Mouse (Mus musculus) hindbrain, embryonic 12.5 days (tissue): ENCODE data around the gene Dnm2. TPM values are rescaled to one million over a fixed set of nuclear protein-coding genes. Genes with fewer than 3 reads are reported as not detected.

Source experiments
- ATAC-seq: fragments of 200-750 bp; cut with Nextera tagmentation; 2 replicates; pipeline ENCODE4 v1.8.0; 2017; ENCODE audit warnings: moderate TSS enrichment; ENCODE audit not compliant: low FRiP score
- H3K27ac ChIP-seq: fragments of 300-500 bp; sonication (generic); 2 replicates; pipeline ENCODE4 v1.5.1; 2016; ENCODE audit warnings: mild to moderate bottlenecking
- H3K27me3 ChIP-seq: fragments of 300-500 bp; sonication (generic); 2 replicates; pipeline ENCODE4 v1.6.1; 2016; ENCODE audit warnings: mild to moderate bottlenecking
- H3K36me3 ChIP-seq: fragments of 300-500 bp; sonication (generic); 2 replicates; pipeline ENCODE4 v1.6.1; 2016; ENCODE audit warnings: mild to moderate bottlenecking
- H3K4me1 ChIP-seq: fragments of 300-500 bp; sonication (generic); 2 replicates; pipeline ENCODE4 v1.6.1; 2016
- H3K4me2 ChIP-seq: fragments of 300-500 bp; sonication (generic); replicated peaks from 2 replicates; pipeline ENCODE4 v1.6.1; 2016; ENCODE audit warnings: mild to moderate bottlenecking
- H3K4me3 ChIP-seq: fragments of 300-500 bp; sonication (generic); 2 replicates; pipeline ENCODE4 v1.5.1; 2016; ENCODE audit warnings: mild to moderate bottlenecking
- H3K9ac ChIP-seq: fragments of 300-500 bp; sonication (generic); 2 replicates; pipeline ENCODE4 v1.6.1; 2016; ENCODE audit warnings: mild to moderate bottlenecking, moderate library complexity
- H3K9me3 ChIP-seq: fragments of 300-500 bp; sonication (generic); replicated peaks from 2 replicates; pipeline ENCODE4 v1.6.1; 2016; ENCODE audit warnings: mild to moderate bottlenecking
- WGBS: fragments of 180-500 bp; shearing (Covaris S2); methylation state at CpG from one replicate; pipeline ENCODE4 v1.1.7; 2016; 5-methylcytosine and 5-hydroxymethylcytosine counted together
- polyA plus RNA-seq: library from polyadenylated mRNA; unstranded; fragments of >200 nt; fragmentation: Nextera tagmentation; extraction: Ambion mirVana; gene quantifications from 2 replicates; pipeline ENCODE4 v1.2.1, GENCODE M21; 2016

The Dnm2 gene
- polyA plus RNA-seq, 1 experiment from 2014 or later: 83.9 TPM

DNA sequence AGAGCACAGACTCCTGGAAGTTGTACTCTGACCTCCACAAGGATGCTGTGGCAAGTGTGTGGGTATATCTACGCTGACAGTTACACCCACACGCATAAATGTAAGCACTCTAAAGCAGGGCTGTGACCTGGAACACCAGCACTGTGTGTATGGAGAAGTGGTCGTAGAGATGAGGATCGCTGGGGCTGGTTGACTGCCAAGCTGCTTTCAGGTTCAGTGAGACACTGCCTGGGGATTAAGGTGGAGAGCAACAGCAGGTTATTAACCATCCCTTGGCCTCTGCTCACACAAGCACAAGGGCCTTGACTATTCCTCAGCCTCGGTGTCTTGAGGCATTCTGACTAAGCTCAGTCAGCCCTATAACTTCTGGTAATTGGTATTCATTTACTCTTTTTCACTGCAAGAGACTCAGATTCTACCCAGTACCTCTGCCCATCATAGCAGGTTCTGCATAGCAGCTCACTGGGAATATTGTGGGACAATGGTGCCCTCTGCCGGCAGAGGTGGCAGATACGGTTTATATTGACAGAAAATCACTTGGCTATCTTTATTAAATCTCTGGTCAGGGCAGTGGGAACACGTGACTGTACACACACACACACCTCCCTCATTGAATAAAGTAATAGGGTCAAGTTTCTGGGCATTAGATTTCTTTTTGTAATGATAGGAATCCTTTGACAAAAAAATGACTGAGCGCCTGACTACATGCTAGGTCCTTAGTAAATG is 15.0 kb upstream of the Dnm2 start:
- no peaks in the 10 kb centered on the region for H3K27me3 ChIP-seq
- H3K4me1 ChIP-seq: peaks cover 18% of the 10 kb centered on the region
- H3K4me2 ChIP-seq: no peak overlapping the region
- 0 out of 2 replicates have a peak, but pooled peaks have one; percentile 8 for ATAC-seq
- peaks cover 32% of the 10 kb centered on the region for H3K36me3 ChIP-seq
- no peak overlapping the region for H3K9ac ChIP-seq
- H3K4me3 ChIP-seq: no peak overlapping the region
- WGBS: 36% methylated on average over 9 of the region's 9 CpGs
- H3K27ac ChIP-seq: no peak overlapping the region
- no peaks in the 10 kb centered on the region for H3K9me3 ChIP-seq

- Histone ChIP-seq H3K4me2 (peak within 1 kb of the TSS; percentile 90), H3K36me3 (peaks cover 29% of the 10 kb centered on the region), H3K9ac (peak within 1 kb of the TSS; percentile 77), H3K27me3 (no peaks in the 10 kb centered on the region), H3K27ac (peak within 1 kb of the TSS; percentile 75), H3K4me1 (peaks cover 18% of the 10 kb centered on the region), H3K4me3 (peak within 1 kb of the TSS; percentile 86), H3K9me3 (no peaks in the 10 kb centered on the region)
- ATAC-seq: peak; percentile 96
- 2% methylated on average over 53 of the region's 53 CpGs for WGBS
Observed at GRCm38 (mm10) chr9:21411669-21412550, 12.8 kb upstream of the Dnm2 start, which contains the start of gene Qtrt1. TSS of gene Qtrt1 (plus strand) at chr9:21411837.

DNA sequence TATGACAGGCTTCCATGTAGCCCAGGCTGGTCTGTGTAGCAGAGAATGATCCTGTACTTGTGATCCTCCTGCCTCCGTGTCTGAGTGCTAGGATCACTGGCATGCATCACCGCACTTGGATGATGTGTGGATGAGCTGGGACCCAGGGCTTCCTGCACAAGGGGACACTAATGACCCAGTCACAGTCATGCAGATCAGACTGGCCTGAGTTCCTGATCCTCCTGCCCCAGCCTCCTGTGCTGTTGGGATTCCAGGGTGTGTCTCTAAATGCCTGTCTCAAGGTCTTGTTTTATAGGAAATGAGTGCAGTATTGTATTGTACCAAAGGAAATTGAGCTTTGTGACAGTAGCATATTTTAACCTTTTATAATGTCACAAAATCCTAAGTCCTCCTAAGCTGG is 6.8 kb upstream of the Dnm2 start:
- no peak overlapping the region for H3K4me2 ChIP-seq
- no peaks in the 10 kb centered on the region for H3K9me3 ChIP-seq
- H3K36me3 ChIP-seq: peaks cover 67% of the 10 kb centered on the region
- no peaks in the 10 kb centered on the region for H3K27me3 ChIP-seq
- H3K4me3 ChIP-seq: no peak overlapping the region
- no peak overlapping the region for H3K9ac ChIP-seq
- WGBS: 90% methylated on average over 2 of the region's 2 CpGs
- ATAC-seq: no peak
- peaks cover 5% of the 10 kb centered on the region for H3K4me1 ChIP-seq
- H3K27ac ChIP-seq: no peak overlapping the region

DNA sequence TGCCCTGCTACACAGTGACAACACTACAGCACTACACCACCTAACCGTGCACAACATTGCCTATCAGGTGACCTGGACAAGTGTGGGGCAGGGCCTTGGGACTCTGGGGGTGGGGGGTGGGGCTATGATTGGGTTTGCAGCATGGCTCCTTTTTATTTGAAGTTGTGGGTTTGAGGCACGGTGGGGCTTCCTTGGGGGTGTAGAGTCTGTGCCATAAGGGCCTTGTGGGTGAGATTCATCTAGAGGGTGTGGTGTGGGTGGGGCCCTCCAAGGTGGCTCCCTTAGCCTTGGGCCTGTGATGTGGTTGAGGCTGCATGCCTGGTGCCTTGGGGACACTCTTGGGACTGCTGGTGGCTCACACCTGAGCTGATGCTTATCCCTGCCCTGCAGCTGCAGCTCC is 5.1 kb upstream of the Dnm2 start:
- Histone ChIP-seq H3K9ac (no peak overlapping the region), H3K9me3 (no peaks in the 10 kb centered on the region), H3K36me3 (peaks cover 59% of the 10 kb centered on the region), H3K4me1 (no peaks in the 10 kb centered on the region), H3K4me2 (no peak overlapping the region), H3K27ac (no peak overlapping the region), H3K4me3 (no peak overlapping the region), H3K27me3 (no peaks in the 10 kb centered on the region)
- no peak for ATAC-seq
- WGBS: 92% methylated on average over 2 of the region's 2 CpGs

GRCm38 (mm10) chr9:21425556-21425945 is 843 bp downstream of the Dnm2 start:
- Histone ChIP-seq H3K27me3 (no peaks in the 10 kb centered on the region), H3K4me3 (peak overlapping the region; percentile 90), H3K9me3 (no peaks in the 10 kb centered on the region), H3K36me3 (peaks cover 10% of the 10 kb centered on the region), H3K4me2 (peak overlapping the region; percentile 85), H3K9ac (peak overlapping the region; percentile 90), H3K4me1 (peaks cover 28% of the 10 kb centered on the region), H3K27ac (no peak overlapping the region)
- no peak for ATAC-seq
- 9% methylated on average over 6 of the region's 6 CpGs for WGBS

- ATAC-seq: no peak
- Histone ChIP-seq H3K9ac (peak overlapping the region; percentile 90), H3K27ac (no peak overlapping the region), H3K4me2 (peak overlapping the region; percentile 85), H3K4me1 (peaks cover 28% of the 10 kb centered on the region), H3K4me3 (peak overlapping the region; percentile 90), H3K36me3 (peaks cover 6% of the 10 kb centered on the region), H3K9me3 (no peaks in the 10 kb centered on the region), H3K27me3 (no peaks in the 10 kb centered on the region)
- WGBS: 31% methylated on average over 1 of the region's 1 CpGs
Observed at GRCm38 (mm10) chr9:21426013-21426412, 1.3 kb downstream of the Dnm2 start.

DNA sequence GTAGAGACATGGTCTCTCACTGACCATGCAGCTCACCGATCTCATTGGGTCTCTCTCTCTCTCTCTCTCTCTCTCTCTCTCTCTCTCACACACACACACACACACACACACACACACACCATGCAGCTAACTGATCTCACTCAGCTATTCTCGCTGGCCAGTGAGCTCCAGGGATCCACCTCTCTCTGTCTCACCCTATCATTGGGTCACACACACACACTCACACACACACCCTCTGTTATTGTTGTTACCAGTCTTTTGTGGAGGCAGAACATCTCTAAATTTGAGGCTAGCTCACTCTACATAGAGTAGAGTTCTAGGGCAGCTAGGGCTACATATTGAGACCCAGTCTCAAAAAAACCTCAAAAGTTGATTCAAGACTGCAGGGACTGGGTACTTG is 1.8 kb downstream of the Dnm2 start:
- ATAC-seq: no peak
- Histone ChIP-seq H3K27me3 (no peaks in the 10 kb centered on the region), H3K4me2 (peak overlapping the region; percentile 85), H3K4me3 (peak overlapping the region; percentile 90; the same call in 1 of the 2 replicates), H3K27ac (no peak overlapping the region), H3K9me3 (no peaks in the 10 kb centered on the region), H3K4me1 (peaks cover 28% of the 10 kb centered on the region), H3K36me3 (peaks cover under 1% of the 10 kb centered on the region), H3K9ac (peak overlapping the region; percentile 90; the same call in 1 of the 2 replicates)
- WGBS: 72% methylated on average over 2 of the region's 2 CpGs

DNA sequence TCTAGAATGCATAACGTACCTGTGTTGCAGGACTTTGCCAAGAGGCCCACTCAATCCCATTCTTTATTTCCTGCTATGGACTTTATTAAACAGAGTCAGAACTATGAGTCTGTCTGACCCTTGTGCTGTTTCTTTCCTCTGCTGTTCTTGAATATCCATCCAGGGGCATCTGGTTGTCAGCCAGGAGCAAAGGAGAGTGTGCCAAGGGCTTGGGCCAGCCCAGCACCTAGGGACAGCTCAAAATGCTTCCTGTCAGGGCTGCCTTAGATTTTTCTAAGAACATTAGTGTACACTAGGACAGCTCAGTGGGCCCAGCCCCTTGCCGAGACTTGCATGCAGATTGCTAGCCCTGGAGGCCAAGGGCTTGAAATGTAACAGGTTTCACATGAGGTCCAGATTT is 3.1 kb downstream of the Dnm2 start:
- Histone ChIP-seq H3K27me3 (no peaks in the 10 kb centered on the region), H3K4me2 (no peak overlapping the region), H3K4me3 (no peak overlapping the region), H3K9ac (no peak overlapping the region), H3K36me3 (no peaks in the 10 kb centered on the region), H3K4me1 (peaks cover 28% of the 10 kb centered on the region), H3K27ac (no peak overlapping the region), H3K9me3 (no peaks in the 10 kb centered on the region)
- no peak for ATAC-seq
- WGBS: 84% methylated on average over 2 of the region's 2 CpGs

- no peak overlapping the region for H3K27ac ChIP-seq
- no peak overlapping the region for H3K4me3 ChIP-seq
- 81% methylated on average over 6 of the region's 6 CpGs for WGBS
- H3K9me3 ChIP-seq: no peaks in the 10 kb centered on the region
- H3K4me2 ChIP-seq: no peak overlapping the region
- ATAC-seq: no peak
- H3K4me1 ChIP-seq: peaks cover 28% of the 10 kb centered on the region
- no peaks in the 10 kb centered on the region for H3K36me3 ChIP-seq
- no peak overlapping the region for H3K9ac ChIP-seq
- no peaks in the 10 kb centered on the region for H3K27me3 ChIP-seq
Observed at GRCm38 (mm10) chr9:21428178-21428577, 3.5 kb downstream of the Dnm2 start.

GRCm38 (mm10) chr9:21430724-21431123 is 6.0 kb downstream of the Dnm2 start:
- no peak overlapping the region for H3K4me3 ChIP-seq
- no peak overlapping the region for H3K9ac ChIP-seq
- peaks cover 27% of the 10 kb centered on the region for H3K4me1 ChIP-seq
- ATAC-seq: no peak
- no peak overlapping the region for H3K27ac ChIP-seq
- 91% methylated on average over 7 of the region's 7 CpGs for WGBS
- H3K36me3 ChIP-seq: no peaks in the 10 kb centered on the region
- H3K9me3 ChIP-seq: no peaks in the 10 kb centered on the region
- H3K4me2 ChIP-seq: no peak overlapping the region
- H3K27me3 ChIP-seq: no peaks in the 10 kb centered on the region

GRCm38 (mm10) chr9:21432066-21432465 is 7.4 kb downstream of the Dnm2 start:
- Histone ChIP-seq H3K27ac (no peak overlapping the region), H3K27me3 (no peaks in the 10 kb centered on the region), H3K4me1 (peaks cover 16% of the 10 kb centered on the region), H3K4me2 (no peak overlapping the region), H3K36me3 (no peaks in the 10 kb centered on the region), H3K9me3 (no peaks in the 10 kb centered on the region), H3K4me3 (no peak overlapping the region), H3K9ac (no peak overlapping the region)
- WGBS: 85% methylated on average over 7 of the region's 7 CpGs
- no peak for ATAC-seq

DNA sequence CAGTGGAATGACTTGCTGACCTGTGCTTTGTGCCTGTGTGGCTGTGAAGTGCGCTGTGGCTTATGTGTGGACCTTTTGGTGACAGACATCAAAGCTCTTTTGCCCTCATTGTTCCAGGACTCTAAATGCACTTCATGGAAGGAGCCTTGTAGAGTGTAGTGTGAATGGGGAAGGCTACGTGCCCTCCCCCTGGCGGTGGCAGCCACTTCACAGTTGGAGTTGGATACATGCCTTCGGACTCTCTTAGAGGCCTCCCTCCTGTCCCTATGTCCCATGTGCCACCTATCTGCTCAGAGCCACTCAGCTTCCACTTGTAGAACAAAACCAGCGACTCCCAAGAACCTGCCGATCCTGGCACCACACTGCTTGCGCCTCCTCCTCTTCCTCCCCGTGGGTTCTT is 9.1 kb downstream of the Dnm2 start:
- H3K27ac ChIP-seq: no peak overlapping the region
- 88% methylated on average over 8 of the region's 8 CpGs for WGBS
- H3K4me3 ChIP-seq: no peak overlapping the region
- H3K27me3 ChIP-seq: no peaks in the 10 kb centered on the region
- no peaks in the 10 kb centered on the region for H3K36me3 ChIP-seq
- no peak overlapping the region for H3K4me2 ChIP-seq
- ATAC-seq: no peak
- H3K4me1 ChIP-seq: peaks cover 9% of the 10 kb centered on the region; the same call in 1 of the 2 replicates
- H3K9ac ChIP-seq: no peak overlapping the region
- H3K9me3 ChIP-seq: no peaks in the 10 kb centered on the region
